Mouse (Mus musculus) urinary bladder, adult 18-20 months (tissue): ENCODE measurements around the gene Olfr704.
"Not testable (repeated sequence)": the region's sequence is repeated elsewhere in the genome, so short reads cannot be mapped to it uniquely, and the experiment has no call there.

Source experiments
- DNase-seq, 2 experiments: peaks; one replicate each; pipeline ENCODE4 v3.0.0; 2022; ENCODE audit warnings: low spot score in 2 of 2, mixed read lengths in 2 of 2

Gene Olfr704

DNA sequence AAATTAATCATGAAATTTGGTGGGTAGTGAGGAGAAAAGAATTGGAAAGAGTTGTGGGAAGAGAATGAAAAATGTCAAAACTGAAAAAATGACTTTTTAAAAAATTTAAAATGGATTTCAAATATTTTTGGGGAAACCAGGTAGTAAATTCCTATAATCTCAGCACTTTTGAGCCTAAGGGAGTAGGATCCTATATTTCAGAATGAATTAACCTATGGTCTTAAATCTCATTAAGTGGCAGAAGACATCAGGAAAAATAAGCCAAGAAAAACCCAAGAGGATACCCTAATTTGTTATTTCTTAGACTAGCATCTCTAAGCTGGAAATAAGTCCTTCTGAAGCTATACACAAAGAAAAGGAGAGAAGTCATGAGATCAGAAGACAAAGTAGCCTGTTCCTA, at the start of gene Olfr704:
TSS of gene Olfr704 (plus strand) at position 301 of the 400 bp plus-strand sequence.
- no peak for DNase-seq

DNA sequence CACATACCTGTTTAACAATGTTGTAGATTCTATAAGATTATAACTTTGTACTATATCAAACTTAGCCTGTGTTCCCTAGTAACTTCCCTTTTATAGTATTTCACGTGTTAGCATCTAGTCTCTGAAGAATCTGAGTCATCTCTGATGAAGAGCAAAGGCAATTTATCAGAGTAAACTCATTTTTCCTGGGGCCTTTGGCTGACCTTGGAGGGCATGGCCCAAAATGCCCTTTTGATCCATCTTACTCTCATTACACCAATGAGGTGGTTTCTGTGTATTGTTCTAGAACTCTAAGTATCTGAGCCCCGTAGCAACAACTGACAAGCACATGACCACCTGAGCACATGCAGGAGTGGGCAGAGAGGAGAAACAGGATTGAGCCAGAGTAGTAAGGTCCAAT, 49.2 kb upstream of the Olfr704 start, which contains the start of gene Olfr701:
TSS of gene Olfr701 (plus strand) at position 301 of the 400 bp plus-strand sequence.
- no peak for DNase-seq

DNA sequence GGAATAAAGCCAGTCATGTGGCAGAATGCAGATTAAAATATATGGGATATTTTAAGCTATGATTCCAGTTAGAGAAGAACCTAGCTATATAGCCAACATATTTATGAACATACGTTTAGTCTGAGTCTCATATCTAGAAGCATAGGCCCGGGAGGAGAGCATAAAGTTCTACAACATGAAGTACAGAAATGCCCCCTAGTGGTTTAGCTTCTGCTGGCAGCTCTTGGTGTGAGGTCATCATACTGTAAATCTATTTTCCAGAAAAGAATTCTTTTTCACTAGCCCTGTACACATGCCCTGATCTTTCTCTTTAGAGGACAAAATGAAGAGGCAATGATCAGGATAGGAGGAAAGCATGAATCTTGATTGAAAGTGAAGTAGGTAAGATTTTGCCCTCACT, 47.2 kb upstream of the Olfr704 start:
- no peak for DNase-seq

DNA sequence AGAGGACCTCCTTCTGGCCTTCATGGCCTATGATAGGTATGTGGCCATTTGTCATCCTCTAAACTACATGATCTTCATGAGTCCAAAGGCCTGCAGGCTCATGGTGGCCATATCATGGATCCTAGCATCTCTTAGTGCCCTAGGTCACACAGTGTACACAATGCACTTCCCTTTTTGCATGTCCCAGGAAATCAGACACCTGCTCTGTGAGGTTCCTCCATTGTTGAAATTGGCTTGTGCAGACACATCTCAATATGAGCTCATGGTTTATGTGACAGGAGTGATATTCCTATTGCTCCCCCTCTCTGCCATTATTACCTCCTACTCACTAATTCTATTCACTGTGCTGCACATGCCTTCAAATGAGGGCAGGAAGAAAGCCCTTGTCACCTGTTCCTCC, 44.6 kb upstream of the Olfr704 start:
- DNase-seq: no peak

DNA sequence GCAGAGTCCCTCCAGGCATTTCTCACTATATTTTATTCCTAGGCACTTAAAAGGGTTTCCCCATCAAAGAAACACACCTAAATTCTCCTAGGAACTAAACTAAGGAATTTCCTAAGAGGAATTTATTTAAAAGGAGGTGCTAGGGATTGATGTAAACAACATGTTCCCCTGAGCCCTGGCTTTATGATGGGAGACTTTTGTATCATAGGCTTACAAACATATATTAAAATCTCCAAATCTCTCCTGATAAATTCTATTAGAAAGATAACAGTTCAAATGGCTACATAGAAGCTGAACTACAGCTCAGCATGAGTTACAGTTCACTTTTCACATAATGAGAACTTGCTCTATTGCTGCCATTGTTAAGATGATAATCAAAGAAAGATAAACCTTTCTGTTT, 29.2 kb upstream of the Olfr704 start, which contains the start of gene Olfr702:
TSS of gene Olfr702 (minus strand) at position 101 of the 400 bp plus-strand sequence.
- no peak for DNase-seq

DNA sequence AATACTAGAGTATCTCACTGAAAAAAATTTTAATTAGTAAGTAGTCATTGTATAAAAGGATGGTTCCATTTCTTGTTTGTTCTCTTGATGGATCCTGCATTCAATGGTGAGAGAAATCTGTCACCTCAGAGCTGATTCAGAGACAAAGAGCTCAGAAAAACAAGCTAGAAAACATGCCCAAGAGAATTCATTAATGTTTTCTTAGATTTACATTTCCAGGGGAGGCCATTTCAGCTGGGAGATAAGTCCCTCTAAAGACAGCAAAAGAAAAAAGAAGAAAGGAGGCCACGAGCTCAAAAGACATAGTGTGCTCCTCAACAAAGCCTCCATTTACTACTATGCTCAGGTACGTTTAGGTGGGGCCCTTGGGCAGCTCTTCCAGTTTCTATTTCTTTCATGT, 19.9 kb upstream of the Olfr704 start, which contains the start of gene Olfr703:
TSS of gene Olfr703 (plus strand) at position 301 of the 400 bp plus-strand sequence.
- no peak for DNase-seq

DNA sequence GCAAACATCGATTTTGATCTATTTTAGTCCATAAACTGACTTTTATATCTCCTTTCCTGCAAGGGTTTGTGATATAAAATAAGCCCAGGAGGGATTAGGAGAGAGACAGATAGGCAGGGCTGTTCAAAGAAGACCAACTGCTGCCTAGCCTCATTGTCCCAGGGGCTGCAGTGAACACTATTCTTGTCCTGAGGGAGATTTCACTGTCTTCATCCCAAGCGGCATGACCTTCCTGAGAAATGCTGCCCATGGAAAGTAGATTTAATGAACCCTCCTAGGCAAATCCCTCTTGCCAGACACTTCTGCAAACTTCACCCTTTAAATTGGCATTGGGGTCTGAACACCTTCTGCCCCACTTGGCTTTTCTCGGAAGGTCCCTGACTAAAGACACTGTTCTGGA, 13.8 kb downstream of the Olfr704 start, which contains the start of gene Olfr705:
TSS of gene Olfr705 (minus strand) at position 101 of the 400 bp plus-strand sequence.
- DNase-seq: no peak

DNA sequence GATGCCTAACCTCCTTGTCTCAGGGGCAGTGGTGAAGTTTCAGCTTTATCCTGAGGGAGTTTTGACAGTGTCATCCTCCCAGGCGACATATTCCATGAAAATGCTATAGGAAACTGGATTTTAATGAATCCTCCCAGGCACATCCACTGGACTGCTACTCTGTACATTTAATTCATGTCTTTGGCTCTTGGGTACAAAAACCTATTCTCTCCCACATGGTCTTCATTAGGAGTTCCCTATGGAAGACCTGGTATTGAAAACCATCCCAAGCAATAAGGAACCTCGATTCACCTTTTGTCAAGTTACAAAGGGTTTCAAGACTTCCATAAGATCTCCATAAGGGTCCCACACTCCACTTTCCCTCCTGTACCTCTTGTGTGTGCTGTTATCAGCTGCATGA, 25.1 kb downstream of the Olfr704 start, which contains the start of gene Olfr706:
TSS of gene Olfr706 (minus strand) at position 101 of the 400 bp plus-strand sequence.
- no peak for DNase-seq

DNA sequence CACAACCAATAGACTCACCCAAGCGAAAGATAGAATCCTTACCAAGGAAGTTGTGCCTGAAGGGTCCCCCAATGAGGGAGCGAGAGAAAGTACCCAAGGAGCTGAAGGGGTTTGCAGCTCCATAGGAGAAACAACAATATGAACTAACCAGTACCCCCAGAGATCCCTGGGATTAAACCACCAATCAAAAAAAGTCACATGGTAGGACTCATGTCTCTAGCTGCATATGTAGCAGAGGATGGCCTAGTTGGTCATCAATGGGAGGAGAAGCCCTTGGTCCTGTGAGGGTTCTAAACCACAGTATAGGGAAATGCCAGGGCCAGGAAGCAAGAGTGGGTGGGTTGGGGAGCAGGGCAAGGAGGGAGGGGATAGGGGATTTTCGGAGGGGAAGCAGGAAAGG, 38.2 kb downstream of the Olfr704 start, which contains the start of gene Olfr707:
TSS of gene Olfr707 (minus strand) at position 101 of the 400 bp plus-strand sequence.
- not testable (repeated sequence) for DNase-seq

DNA sequence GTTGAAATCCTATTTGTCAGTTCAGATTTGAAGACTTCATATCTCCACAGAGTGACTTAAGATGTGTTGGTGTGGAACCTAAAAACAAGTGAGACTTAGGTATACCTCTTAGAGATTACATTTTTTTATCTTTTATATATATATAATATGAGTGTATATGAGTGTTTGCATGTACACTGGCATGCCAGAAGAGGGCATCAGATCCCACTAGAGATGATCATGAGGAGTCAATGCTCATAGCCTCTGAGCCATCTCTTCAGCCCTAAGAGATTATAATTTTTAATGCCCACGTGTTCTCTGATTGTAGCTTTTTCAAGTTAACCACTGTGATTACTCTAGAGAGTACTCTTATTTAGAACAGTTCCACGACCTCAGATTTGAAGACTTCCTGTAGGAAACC, 44.7 kb downstream of the Olfr704 start, which contains the start of gene Olfr1532-ps1:
TSS of gene Olfr1532-ps1 (plus strand) at position 326 of the 400 bp plus-strand sequence.
- DNase-seq: no peak
